Mouse (Mus musculus) spleen, adult 18-20 months (tissue): ENCODE measurements around the gene Clip4.
A peak's percentile ranks its signal among the peaks of the same experiment; 100 is the strongest.

Experiments
- DNase-seq, 2 experiments: peaks; one replicate each; pipeline ENCODE4 v3.0.0; 2022; ENCODE audit warnings: mixed read lengths in 2 of 2

Gene Clip4

GRCm38 (mm10) chr17:71795521-71796205 is 27.4 kb downstream of the Clip4 start:
- DNase-seq = no peak

- no peak for DNase-seq
Measured at GRCm38 (mm10) chr17:71803456-71803855, 35.2 kb downstream of the Clip4 start.

- DNase-seq = no peak
Measured at GRCm38 (mm10) chr17:71803876-71804275, 35.6 kb downstream of the Clip4 start.

DNA sequence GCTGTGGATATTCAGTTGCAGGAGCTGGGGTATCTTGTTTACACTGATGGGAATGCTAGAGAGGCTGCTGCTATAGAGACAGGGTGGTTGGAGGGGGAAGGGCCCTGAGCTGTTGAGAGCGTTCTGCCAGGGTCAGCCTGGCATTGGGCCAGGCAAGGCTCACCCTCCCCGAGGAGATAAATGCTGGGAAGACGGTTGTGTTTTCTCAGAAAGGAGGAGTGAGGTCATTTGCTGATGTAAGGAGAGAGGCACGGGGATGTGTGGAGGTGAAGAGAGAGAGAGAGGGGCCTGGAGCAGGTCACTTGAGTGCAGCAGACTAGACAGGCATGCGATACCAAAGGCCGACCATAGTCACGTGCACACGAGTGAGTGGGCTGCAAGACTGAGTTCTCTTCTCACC is 42.8 kb downstream of the Clip4 start:
- DNase-seq = no peak

GRCm38 (mm10) chr17:71816136-71816864 is 48.0 kb downstream of the Clip4 start:
- DNase-seq = no peak

GRCm38 (mm10) chr17:71823622-71824306 is 55.5 kb downstream of the Clip4 start:
- no peak for DNase-seq

GRCm38 (mm10) chr17:71826603-71827002 is 58.3 kb downstream of the Clip4 start:
- no peak for DNase-seq

GRCm38 (mm10) chr17:71827627-71828026 is 59.4 kb downstream of the Clip4 start:
- DNase-seq = no peak

DNA sequence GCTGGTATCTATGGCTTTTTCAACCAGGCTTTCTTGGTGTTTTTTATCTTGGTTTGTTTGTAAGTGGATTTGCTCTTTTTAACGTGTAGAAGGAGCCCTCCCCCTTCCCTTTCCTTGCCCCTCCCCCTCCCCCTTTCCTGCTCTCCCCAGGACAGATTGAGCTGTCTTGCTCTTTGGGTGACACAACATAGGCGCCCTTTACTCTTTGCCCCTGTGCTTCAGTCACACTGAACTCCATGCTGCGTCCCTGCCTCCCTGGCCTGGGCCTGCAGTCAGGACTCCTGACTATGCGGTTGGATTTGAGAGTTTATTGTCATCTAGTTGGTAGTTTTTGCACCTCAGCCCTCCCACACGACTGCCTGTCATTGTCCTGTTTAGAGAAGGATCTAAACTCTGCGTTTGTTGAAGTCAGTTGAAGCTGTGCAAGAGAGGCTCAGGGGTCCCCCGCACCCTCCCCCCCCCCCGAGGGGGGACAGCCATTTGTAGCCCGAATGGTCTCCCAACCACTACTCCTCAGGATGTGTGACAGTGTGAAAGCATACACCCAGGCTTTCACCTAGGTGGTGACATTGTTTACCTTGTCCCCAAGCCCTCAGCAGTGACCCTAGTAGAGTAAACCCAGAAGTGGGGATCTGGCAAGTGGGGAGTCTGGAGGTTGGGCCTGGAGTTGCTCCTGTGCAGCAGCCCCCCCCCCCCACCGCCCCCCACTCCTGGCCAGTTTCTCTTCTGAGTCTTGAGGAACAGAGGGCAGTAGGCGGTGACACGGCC is 60.6 kb downstream of the Clip4 start:
- no peak for DNase-seq

DNA sequence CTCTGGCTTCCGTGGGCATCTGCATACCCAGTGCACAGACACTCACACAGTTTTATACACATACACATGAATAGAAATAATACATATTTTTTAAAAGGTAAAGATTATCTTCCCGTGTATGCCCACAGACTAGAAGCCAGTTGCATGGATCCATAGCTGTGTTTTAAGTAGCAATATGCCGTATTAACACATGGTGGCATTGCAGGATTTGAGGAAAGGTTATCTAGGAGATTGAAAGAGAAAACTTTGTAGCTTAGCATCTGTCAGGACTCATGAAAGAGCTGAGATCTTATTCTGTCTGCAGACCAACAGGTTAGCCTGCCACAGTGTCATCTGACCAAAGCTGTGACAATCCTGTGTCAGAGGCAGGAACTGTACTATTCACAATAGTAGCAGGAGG is 63.7 kb downstream of the Clip4 start:
- no peak for DNase-seq

DNA sequence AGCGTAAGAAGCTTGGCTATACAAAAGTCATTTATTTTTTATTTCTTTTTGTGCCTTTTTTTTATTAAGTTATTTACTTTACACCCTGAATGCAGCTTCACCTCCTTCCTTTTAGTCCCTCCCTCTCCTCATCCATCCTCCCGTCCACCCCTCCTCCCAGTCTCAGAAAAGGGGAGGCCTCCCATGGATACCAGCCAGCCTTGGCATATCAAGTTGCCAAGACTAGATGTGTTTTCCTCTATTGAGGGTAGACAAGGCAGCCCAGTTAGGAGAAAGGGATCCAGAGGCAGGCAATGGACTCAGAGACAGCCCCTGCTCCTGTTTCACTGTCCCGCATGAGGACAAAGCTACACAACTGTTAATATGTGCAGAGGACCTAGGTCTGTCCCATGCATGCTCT is 93.9 kb downstream of the Clip4 start:
- no peak for DNase-seq

- no peak for DNase-seq
Measured at GRCm38 (mm10) chr17:71862895-71863294, 94.6 kb downstream of the Clip4 start.

DNA sequence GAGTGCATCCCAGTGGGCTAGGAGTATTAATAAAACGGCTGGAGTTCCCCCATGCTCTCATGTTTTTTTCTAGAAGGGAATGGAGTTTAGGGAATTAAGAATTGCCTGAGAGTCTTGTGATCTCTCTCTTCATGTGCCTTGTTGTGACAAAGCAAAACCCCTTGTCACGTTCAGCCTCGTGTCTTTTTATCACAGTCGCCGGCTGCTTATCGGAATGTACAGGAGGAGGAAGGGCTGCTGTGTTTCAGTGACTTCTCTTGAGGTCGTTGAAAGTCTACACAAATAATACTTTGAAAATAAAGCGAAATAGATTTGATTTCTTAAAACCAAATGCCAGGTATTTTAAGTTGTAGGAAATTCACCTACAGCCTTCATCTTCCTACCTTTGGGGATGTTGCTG is 95.8 kb downstream of the Clip4 start:
- DNase-seq = no peak

DNA sequence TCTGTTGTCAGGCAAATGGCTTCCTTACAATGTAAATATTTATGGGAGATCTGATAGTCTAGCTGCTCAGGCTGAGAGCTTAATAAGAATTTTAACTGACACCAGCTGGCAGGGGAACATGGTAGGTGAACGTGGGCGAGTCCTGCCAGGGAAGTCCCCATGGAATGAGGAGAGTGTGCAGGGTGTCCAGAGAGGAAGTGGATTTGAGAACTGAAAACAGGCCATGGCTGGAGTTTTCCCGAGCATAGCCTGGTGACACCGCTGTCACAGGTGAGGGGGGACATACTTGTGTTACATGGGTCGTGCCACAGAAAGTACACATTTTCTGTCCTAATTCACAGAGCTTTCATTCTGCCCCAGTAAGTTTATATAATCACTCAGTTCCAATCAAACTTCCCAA is 97.2 kb downstream of the Clip4 start:
- no peak for DNase-seq

DNA sequence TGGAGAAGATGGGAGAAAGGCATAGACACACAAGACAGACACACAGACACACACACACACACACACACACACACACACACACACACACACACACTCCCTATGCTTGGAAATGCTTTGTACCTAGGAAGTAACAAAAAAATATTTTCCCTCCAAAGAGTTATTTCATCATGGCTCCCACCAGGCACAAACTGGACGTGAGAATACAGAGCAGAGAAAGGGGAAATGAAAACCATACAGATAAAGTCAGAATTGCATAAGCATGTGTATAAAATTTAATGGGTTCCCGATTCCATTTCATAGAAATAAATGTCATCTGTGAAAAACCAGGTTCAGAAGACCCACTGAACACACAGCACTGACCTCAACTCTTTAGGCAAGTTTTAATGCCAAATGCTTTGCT is 99.6 kb downstream of the Clip4 start:
- DNase-seq = no peak

DNA sequence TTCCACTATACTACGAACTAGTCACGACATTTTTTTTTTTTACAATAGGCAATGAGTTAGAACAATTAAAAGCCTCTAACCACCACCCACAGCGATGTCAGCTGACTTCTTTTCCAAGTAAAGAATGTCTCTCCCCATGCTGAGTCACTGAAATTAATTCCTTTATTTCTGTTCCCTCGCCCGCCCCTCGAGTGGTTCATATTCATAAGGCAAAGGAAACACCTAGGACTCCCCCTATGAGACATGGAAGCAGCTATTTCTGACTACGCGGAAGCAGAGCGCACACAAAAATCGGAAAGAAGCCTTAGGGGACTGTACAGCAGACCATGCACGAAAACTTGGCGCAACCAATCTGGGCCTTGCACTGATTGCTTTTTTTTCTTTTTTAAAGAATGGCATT is 100.6 kb downstream of the Clip4 start:
- no peak for DNase-seq

DNA sequence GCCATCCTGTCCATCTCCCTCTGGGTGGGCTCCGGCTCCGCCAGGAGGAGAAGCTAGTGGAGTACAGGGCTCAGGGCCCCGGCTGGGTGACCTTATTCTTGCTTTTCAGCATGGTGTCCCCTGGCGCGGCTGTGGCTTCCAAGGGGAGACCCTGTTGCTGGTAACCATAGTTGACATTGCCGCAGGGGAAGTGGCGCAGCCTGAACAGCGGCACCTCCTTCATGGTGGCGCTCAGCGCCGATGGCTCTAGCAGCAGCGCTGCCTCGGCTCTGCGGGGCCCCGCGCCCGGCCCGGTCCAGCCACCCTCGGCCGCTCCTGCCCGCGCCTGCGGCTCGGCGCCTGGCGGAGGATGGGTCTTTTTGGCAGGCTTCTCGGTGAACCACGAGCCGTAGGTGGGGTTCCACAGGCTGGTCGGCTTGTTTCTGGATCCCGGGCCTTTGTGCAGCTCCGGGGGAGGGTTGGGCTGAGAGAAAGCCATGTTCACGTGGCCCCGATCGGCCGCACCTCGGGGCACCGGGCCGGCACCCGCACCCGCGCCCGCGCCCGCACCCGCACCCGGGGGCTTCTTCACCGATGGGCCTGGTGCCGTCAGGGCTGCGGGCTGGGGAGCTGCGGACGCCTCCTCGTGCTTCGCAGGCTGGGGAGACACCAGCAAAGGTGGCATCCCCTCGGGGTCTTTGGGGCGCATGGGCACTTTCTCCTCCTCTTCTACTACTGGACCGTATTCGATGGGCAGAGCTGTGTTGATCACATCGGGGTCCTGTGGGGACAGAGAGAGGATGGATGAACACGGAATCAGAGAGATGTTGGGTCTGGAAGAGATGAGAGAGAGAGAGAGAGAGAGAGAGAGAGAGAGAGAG is 101.3 kb downstream of the Clip4 start:
- DNase-seq = no peak

DNA sequence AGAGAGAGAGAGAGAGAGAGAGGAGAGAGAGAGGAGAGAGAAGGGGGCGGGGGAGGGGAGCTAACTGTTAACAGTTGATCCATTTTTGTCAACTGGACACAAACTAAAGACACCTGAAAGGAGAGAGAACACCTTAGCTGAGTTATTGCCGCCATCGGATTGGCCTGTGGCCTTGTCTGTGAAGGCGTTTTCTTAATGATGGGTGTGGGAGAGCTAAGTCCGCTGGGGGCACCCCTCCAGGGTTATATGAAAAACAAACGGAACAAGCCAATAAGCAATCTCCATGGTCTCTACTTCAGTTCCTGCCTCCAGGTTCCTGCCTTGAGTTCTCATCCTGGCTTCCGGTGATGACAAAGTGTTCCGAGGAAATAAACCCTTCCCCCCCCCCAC is 102.0 kb downstream of the Clip4 start:
- DNase-seq = no peak

DNA sequence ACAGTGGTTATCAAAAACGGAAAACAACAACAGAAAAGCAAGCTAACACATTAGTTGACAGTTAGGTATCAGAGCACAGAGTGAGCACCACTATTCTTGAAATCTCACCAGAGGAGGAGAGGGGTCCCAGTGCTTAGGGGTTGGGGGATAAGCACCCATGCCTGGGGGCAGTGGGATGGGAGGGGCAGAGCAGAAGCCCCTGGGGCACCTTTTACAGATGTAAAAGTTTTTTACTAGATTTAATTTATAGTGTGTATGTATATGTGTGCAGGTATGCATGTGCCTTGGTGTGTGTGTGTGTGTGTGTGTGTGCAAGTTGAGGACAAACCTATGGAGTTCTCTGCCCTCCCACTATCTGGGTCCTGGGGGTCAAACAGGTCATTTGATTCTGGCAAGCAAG is 102.4 kb downstream of the Clip4 start:
- DNase-seq = no peak

DNA sequence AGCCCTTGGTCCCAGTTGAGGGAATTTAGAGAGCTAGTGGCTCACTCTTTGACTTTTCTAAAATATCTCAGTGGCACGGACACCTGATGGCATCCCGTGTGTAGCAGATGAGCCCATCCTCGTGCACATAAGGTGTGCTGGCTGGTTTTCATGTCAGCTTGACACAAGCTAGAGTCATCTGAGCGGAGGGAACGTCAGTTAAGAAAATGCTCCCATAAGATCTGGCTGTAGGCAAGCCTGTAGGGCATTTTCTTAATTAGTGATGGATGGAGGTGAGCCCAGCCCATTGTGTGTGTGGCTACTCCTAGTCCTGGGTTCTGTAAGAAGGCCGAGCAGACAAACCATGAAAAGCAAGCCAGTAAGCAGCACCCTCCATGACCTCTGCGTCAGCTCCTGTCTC is 103.7 kb downstream of the Clip4 start:
- no peak for DNase-seq

DNA sequence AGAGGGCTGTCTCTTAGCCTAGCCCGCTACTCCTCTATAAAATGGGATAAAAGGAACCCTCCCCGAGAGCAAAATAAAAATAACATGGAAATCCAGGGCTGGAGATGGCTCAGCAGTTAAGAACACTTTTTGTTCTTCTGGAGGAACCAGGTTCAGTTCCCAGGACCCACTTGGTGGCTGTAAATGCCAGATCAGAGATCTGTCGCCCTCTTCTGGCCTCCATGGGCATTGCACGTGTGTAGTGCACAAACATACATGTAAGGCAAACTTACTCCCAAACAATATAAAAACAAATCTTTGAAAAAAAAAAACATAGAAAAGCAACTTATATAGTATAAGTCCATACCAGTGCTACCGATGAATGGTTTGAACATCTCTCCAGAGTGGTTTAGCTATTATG is 104.7 kb downstream of the Clip4 start:
- DNase-seq = peak in 1 of 2 experiments; percentile 29

DNA sequence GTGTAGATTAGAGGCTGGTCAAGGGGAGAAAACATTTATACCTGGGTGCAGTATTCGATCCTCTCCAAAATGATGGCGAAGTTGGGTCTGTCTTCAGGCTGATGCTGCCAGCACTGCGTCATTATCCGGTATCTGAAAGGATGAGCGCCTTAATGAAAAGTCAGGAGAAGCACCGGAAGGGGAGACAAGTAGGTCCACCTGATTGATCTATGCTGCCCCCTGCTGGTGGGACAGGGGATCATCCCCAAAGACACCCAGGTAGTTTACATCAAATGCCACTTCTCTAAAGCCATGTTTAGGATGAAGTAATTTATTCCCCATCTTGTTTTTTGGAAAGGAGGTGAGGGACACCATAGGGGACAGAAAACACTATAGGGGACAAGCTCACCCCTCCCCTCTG is 105.8 kb downstream of the Clip4 start:
- peak; percentile 18 to 49 for DNase-seq
